Mouse (Mus musculus) myocyte (in vitro differentiated cells): ENCODE measurements around the gene Trim37. TPM values are rescaled to one million over a fixed set of nuclear protein-coding genes. Genes with fewer than 3 reads are reported as not detected.

Source experiments
- H3K27me3 ChIP-seq: one replicate; pipeline ENCODE4 v1.6.1; 2011; ENCODE audit not compliant: control insufficient read depth, insufficient read depth, insufficient read length
- H3K36me3 ChIP-seq: one replicate; pipeline ENCODE4 v1.6.1; 2011; ENCODE audit not compliant: control insufficient read depth, insufficient read depth
- H3K4me2 ChIP-seq: one replicate; pipeline ENCODE4 v1.6.1; 2011; ENCODE audit warnings: low read depth, control low read depth
- H3K4me3 ChIP-seq: one replicate; pipeline ENCODE4 v1.5.1; 2011; ENCODE audit warnings: mild to moderate bottlenecking, control low read depth, moderate library complexity
- H3K79me2 ChIP-seq: one replicate; pipeline ENCODE4 v1.6.1; 2011; ENCODE audit not compliant: control insufficient read depth, insufficient read depth
- H3ac ChIP-seq: one replicate; pipeline ENCODE4 v1.6.1; 2011; ENCODE audit not compliant: control insufficient read depth, insufficient read length
- CEBPB ChIP-seq: IDR thresholded peaks from 2 replicates; pipeline ENCODE4 v1.6.1; 2011; ENCODE audit warnings: mild to moderate bottlenecking, moderate library complexity; ENCODE audit not compliant: poor library complexity, insufficient read depth, severe bottlenecking
- E2F4 ChIP-seq: IDR thresholded peaks from one replicate; pipeline ENCODE4 v1.6.1; 2011; ENCODE audit warnings: mild to moderate bottlenecking, control low read depth, moderate library complexity; ENCODE audit not compliant: insufficient read depth
- MAX ChIP-seq: IDR thresholded peaks from one replicate; pipeline ENCODE4 v1.6.1; 2011; ENCODE audit warnings: low read depth, mild to moderate bottlenecking, control low read depth
- MYOD1 ChIP-seq, 3 experiments: IDR thresholded peaks; one replicate each; pipeline ENCODE4 v1.6.1; 2011; ENCODE audit warnings: control low read depth in 2 of 3, low read depth in 2 of 3, mild to moderate bottlenecking in 2 of 3, moderate library complexity in 1 of 3; ENCODE audit not compliant: insufficient read length in 2 of 3, control insufficient read depth in 1 of 3
- MYOG ChIP-seq, 3 experiments: IDR thresholded peaks; one replicate each; pipeline ENCODE4 v1.6.1; 2011; ENCODE audit warnings: control low read depth in 2 of 3, low read depth in 2 of 3, mild to moderate bottlenecking in 2 of 3; ENCODE audit not compliant: insufficient read length in 2 of 3, control insufficient read depth in 1 of 3, insufficient read depth in 1 of 3
- POLR2A ChIP-seq: IDR thresholded peaks from one replicate; pipeline ENCODE4 v1.6.1; 2011; ENCODE audit warnings: low read depth, mild to moderate bottlenecking, control low read depth, moderate library complexity; ENCODE audit not compliant: insufficient read length
- POLR2AphosphoS2 ChIP-seq: IDR thresholded peaks from one replicate; pipeline ENCODE4 v1.6.1; 2011; ENCODE audit warnings: low read depth, control low read depth; ENCODE audit not compliant: insufficient read length
- REST ChIP-seq: IDR thresholded peaks from one replicate; pipeline ENCODE4 v1.6.1; 2011; ENCODE audit warnings: mild to moderate bottlenecking, control low read depth, moderate library complexity; ENCODE audit not compliant: insufficient read depth, insufficient read length
- SRF ChIP-seq: IDR thresholded peaks from one replicate; pipeline ENCODE4 v1.6.1; 2011; ENCODE audit warnings: low read depth; ENCODE audit not compliant: control insufficient read depth, insufficient read length
- TCF12 ChIP-seq: IDR thresholded peaks from one replicate; pipeline ENCODE4 v1.6.1; 2011; ENCODE audit warnings: mild to moderate bottlenecking, control low read depth; ENCODE audit not compliant: poor library complexity, insufficient read depth, severe bottlenecking
- TCF3 ChIP-seq: IDR thresholded peaks from one replicate; pipeline ENCODE4 v1.6.1; 2011; ENCODE audit warnings: low read depth, control low read depth; ENCODE audit not compliant: insufficient read length
- USF1 ChIP-seq: IDR thresholded peaks from one replicate; pipeline ENCODE4 v1.6.1; 2011; ENCODE audit warnings: low read depth, mild to moderate bottlenecking, control low read depth, moderate library complexity
- polyA plus RNA-seq: library from polyadenylated mRNA; unstranded; fragments of >200 nt; fragmentation: generic; extraction: Trizol; gene quantifications from one replicate; pipeline ENCODE4 v1.2.1, GENCODE M21; 2012; ENCODE audit warnings: missing spikeins

The Trim37 gene
- polyA plus RNA-seq, 1 experiment, result 6.7 TPM

- TF ChIP-seq TCF12 (no peak), POLR2AphosphoS2 (no peak), MYOD1 (IDR thresholded peaks at IDR 0.05; ENCODE audit: control insufficient read depth in 1 of 3, insufficient read length in 2 of 3, low read depth in 2 of 3) (no peak), CEBPB (no peak), SRF (no peak), MAX (no peak), POLR2A (no peak)
- Histone ChIP-seq H3K79me2 (no peaks in the 10 kb centered on the region), H3K4me3 (no peak overlapping the region), H3K4me2 (no peak overlapping the region), H3K27me3 (no peaks in the 10 kb centered on the region), H3ac (no peak overlapping the region), H3K36me3 (peaks cover 6% of the 10 kb centered on the region)
These were observed 100.2 kb downstream of the Trim37 start for GRCm38 (mm10) chr11:87227056-87227455.

- Histone ChIP-seq H3K36me3 (peaks cover 6% of the 10 kb centered on the region), H3K4me3 (no peak overlapping the region), H3K79me2 (no peaks in the 10 kb centered on the region), H3K4me2 (no peak overlapping the region), H3K27me3 (no peaks in the 10 kb centered on the region), H3ac (no peak overlapping the region)
- no peak for TF ChIP-seq USF1
- no peak for TF ChIP-seq TCF12
- no peak for TF ChIP-seq MAX
- no peak for TF ChIP-seq POLR2AphosphoS2
- no peak for TF ChIP-seq CEBPB
- no peak for TF ChIP-seq E2F4
- no peak for TF ChIP-seq SRF
- TF ChIP-seq MYOD1 (IDR thresholded peaks at IDR 0.05; ENCODE audit: control insufficient read depth in 1 of 3, insufficient read length in 2 of 3, low read depth in 2 of 3), result no peak
- TF ChIP-seq REST, result no peak
- TF ChIP-seq TCF3, result no peak
- no peak for TF ChIP-seq MYOG (IDR thresholded peaks at IDR 0.05; ENCODE audit: control insufficient read depth in 1 of 3, insufficient read depth in 1 of 3, insufficient read length in 2 of 3, low read depth in 2 of 3)
- no peak for TF ChIP-seq POLR2A
These were observed 106.5 kb downstream of the Trim37 start for GRCm38 (mm10) chr11:87233377-87233776.

GRCm38 (mm10) chr11:87234743-87235485, 108.0 kb downstream of the Trim37 start:
- Histone ChIP-seq H3K4me2 (no peak overlapping the region), H3K79me2 (no peaks in the 10 kb centered on the region), H3ac (no peak overlapping the region), H3K27me3 (no peaks in the 10 kb centered on the region), H3K36me3 (no peaks in the 10 kb centered on the region), H3K4me3 (no peak overlapping the region)
- TF ChIP-seq TCF12, result no peak
- TF ChIP-seq POLR2A, result no peak
- no peak for TF ChIP-seq MYOD1 (IDR thresholded peaks at IDR 0.05; ENCODE audit: control insufficient read depth in 1 of 3, insufficient read length in 2 of 3, low read depth in 2 of 3)
- TF ChIP-seq TCF3, result no peak
- no peak for TF ChIP-seq SRF
- no peak for TF ChIP-seq MAX

GRCm38 (mm10) chr11:87235486-87235872, 108.6 kb downstream of the Trim37 start:
- no peaks in the 10 kb centered on the region for H3K36me3 ChIP-seq
- H3ac ChIP-seq, result no peak overlapping the region
- no peak overlapping the region for H3K4me2 ChIP-seq
- no peaks in the 10 kb centered on the region for H3K79me2 ChIP-seq
- H3K4me3 ChIP-seq, result no peak overlapping the region
- no peak for TF ChIP-seq MYOD1 (IDR thresholded peaks at IDR 0.05; ENCODE audit: control insufficient read depth in 1 of 3, insufficient read length in 2 of 3, low read depth in 2 of 3)
- TF ChIP-seq REST, result no peak
- TF ChIP-seq POLR2AphosphoS2, result no peak
- no peak for TF ChIP-seq USF1
- TF ChIP-seq MAX, result no peak
- no peak for TF ChIP-seq TCF3
- TF ChIP-seq POLR2A, result no peak
- no peak for TF ChIP-seq MYOG (IDR thresholded peaks at IDR 0.05; ENCODE audit: control insufficient read depth in 1 of 3, insufficient read depth in 1 of 3, insufficient read length in 2 of 3, low read depth in 2 of 3)
- no peak for TF ChIP-seq TCF12
- no peak for TF ChIP-seq E2F4
- no peak for TF ChIP-seq CEBPB
- TF ChIP-seq SRF, result no peak
- no peaks in the 10 kb centered on the region for H3K27me3 ChIP-seq

GRCm38 (mm10) chr11:87238891-87239530, 112.1 kb downstream of the Trim37 start:
- no peak overlapping the region for H3K4me3 ChIP-seq
- no peaks in the 10 kb centered on the region for H3K36me3 ChIP-seq
- no peak for TF ChIP-seq E2F4
- no peak for TF ChIP-seq CEBPB
- TF ChIP-seq TCF12, result no peak
- no peak for TF ChIP-seq POLR2A
- TF ChIP-seq SRF, result no peak
- no peak for TF ChIP-seq MAX
- no peak for TF ChIP-seq REST
- TF ChIP-seq USF1, result no peak
- no peak for TF ChIP-seq TCF3
- TF ChIP-seq MYOG (IDR thresholded peaks at IDR 0.05; ENCODE audit: control insufficient read depth in 1 of 3, insufficient read depth in 1 of 3, insufficient read length in 2 of 3, low read depth in 2 of 3), result no peak
- TF ChIP-seq MYOD1 (IDR thresholded peaks at IDR 0.05; ENCODE audit: control insufficient read depth in 1 of 3, insufficient read length in 2 of 3, low read depth in 2 of 3), result no peak
- no peak for TF ChIP-seq POLR2AphosphoS2
- H3K79me2 ChIP-seq, result no peaks in the 10 kb centered on the region
- H3ac ChIP-seq, result no peak overlapping the region
- no peak overlapping the region for H3K4me2 ChIP-seq
- no peaks in the 10 kb centered on the region for H3K27me3 ChIP-seq
